Mouse (Mus musculus): ENCODE results near the gene Asb18.

DNA sequence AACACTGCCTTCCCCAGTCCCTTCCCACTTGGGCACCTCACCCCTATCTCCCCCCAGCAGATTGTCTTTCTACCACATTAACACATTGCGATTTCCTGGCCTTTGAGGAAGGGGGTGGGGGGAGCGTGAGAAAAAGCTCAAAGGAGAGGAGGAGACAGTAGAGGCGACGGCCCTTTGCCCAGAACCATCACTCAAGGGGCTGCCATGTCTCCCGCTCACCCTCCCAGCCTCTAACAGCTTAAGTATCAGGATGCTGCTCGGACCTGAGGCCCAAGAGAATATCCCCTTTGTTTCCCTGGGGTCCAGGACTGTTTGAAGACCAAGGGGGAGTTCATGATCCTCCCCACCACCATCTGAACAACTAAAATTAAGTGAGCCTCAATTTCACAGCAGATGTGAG is 85.3 kb downstream of the Asb18 start:
- TF ChIP-seq CTCF (IDR thresholded peaks at IDR 0.05) (no peak), POLR2A (IDR thresholded peaks at IDR 0.05; ENCODE audit: insufficient read depth, low read depth, low read length) (no peak), EP300 (IDR thresholded peaks at IDR 0.05; ENCODE audit: insufficient read depth, low read depth, low read length) (no peak)

Measured in heart, adult 2 months (tissue).